Mouse (Mus musculus) MEL (cell line): ENCODE measurements around the gene Slc37a4. TPM values are rescaled to one million over a fixed set of nuclear protein-coding genes. Genes with fewer than 3 reads are reported as not detected.
"Not testable (repeated sequence)": the region's sequence is repeated elsewhere in the genome, so short reads cannot be mapped to it uniquely, and the experiment has no call there.

Source experiments
- DNase-seq: peaks from one replicate; pipeline ENCODE4 v3.0.0; 2011; ENCODE audit warnings: low read depth, low spot score
- H3K27ac ChIP-seq: 2 replicates; pipeline ENCODE4 v1.5.1; 2012; ENCODE audit warnings: low read depth, mild to moderate bottlenecking, control low read depth, low read length, moderate library complexity; ENCODE audit not compliant: control insufficient read depth
- H3K27me3 ChIP-seq, 2 experiments: fragments of 150-350 bp in 1 of 2; sonication (generic) in 1 of 2; 2 replicates each; pipeline ENCODE4 v1.6.1; 2012; ENCODE audit warnings: low read length in 2 of 2, mild to moderate bottlenecking in 2 of 2, improper control_type of control experiment in 1 of 2, moderate library complexity in 1 of 2; ENCODE audit not compliant: insufficient read depth in 2 of 2, control insufficient read depth in 1 of 2
- H3K36me3 ChIP-seq, 2 experiments: 2 replicates each; pipeline ENCODE4 v1.6.1; 2012 to 2014; ENCODE audit warnings: low read length in 2 of 2, improper control_type of control experiment in 1 of 2, inconsistent platforms in 1 of 2, mild to moderate bottlenecking in 1 of 2; ENCODE audit not compliant: insufficient read depth in 2 of 2, control insufficient read depth in 1 of 2
- H3K4me1 ChIP-seq, 2 experiments: fragments of 150-350 bp in 1 of 2; sonication (generic) in 1 of 2; 2 replicates each; pipeline ENCODE4 v1.6.1; 2012; ENCODE audit warnings: low read length in 2 of 2, improper control_type of control experiment in 1 of 2, mild to moderate bottlenecking in 1 of 2; ENCODE audit not compliant: insufficient read depth in 2 of 2, control insufficient read depth in 1 of 2
- H3K4me3 ChIP-seq, 2 experiments: fragments of 150-350 bp in 1 of 2; sonication (generic) in 1 of 2; 2 replicates each; pipeline ENCODE4 v1.5.1; 2012; ENCODE audit warnings: low read depth in 2 of 2, low read length in 2 of 2, mild to moderate bottlenecking in 2 of 2, moderate library complexity in 2 of 2, control low read depth in 1 of 2, improper control_type of control experiment in 1 of 2; ENCODE audit not compliant: control insufficient read depth in 1 of 2, insufficient read depth in 1 of 2
- H3K79me2 ChIP-seq: 2 replicates; pipeline ENCODE4 v1.6.1; 2012; ENCODE audit warnings: mild to moderate bottlenecking, low read length, moderate library complexity; ENCODE audit not compliant: control insufficient read depth, poor library complexity, insufficient read depth
- H3K9ac ChIP-seq: 2 replicates; pipeline ENCODE4 v1.6.1; 2012; ENCODE audit warnings: low read depth, mild to moderate bottlenecking, control low read depth, low read length, moderate library complexity; ENCODE audit not compliant: control insufficient read depth, poor library complexity, severe bottlenecking
- H3K9me3 ChIP-seq: fragments of 150-350 bp; sonication (generic); replicated peaks from 2 replicates; pipeline ENCODE4 v1.6.1; 2012; ENCODE audit warnings: mild to moderate bottlenecking, low read length, improper control_type of control experiment, moderate library complexity; ENCODE audit not compliant: insufficient read depth
- HCFC1 ChIP-seq: IDR thresholded peaks from 2 replicates; pipeline ENCODE4 v1.6.1; 2012; ENCODE audit warnings: low read depth, mild to moderate bottlenecking, inconsistent platforms, low read length, improper control_type of control experiment, moderate library complexity
- KAT2A ChIP-seq: conservative IDR thresholded peaks from 2 replicates; pipeline ENCODE4 v1.6.1; 2012; ENCODE audit warnings: low read depth, low read length, improper control_type of control experiment, inconsistent platforms
- MAX ChIP-seq: IDR thresholded peaks from 2 replicates; pipeline ENCODE4 v1.6.1; 2011; ENCODE audit warnings: low read length, improper control_type of control experiment
- MEF2A ChIP-seq: IDR thresholded peaks from 2 replicates; pipeline ENCODE4 v1.6.1; 2014; ENCODE audit warnings: low read depth, mild to moderate bottlenecking, inconsistent platforms, low read length, improper control_type of control experiment; ENCODE audit not compliant: poor library complexity, insufficient replicate concordance, severe bottlenecking; ENCODE audit errors: extremely low read depth
- MYC ChIP-seq: IDR thresholded peaks from 2 replicates; pipeline ENCODE4 v1.6.1; 2011; ENCODE audit warnings: low read depth, mild to moderate bottlenecking, low read length, improper control_type of control experiment, moderate library complexity
- NELFE ChIP-seq: IDR thresholded peaks from 2 replicates; pipeline ENCODE4 v1.6.1; 2011; ENCODE audit warnings: low read depth, low read length, improper control_type of control experiment
- POLR2A ChIP-seq, 2 experiments: IDR thresholded peaks; 2 replicates each; pipeline ENCODE4 v1.6.1; 2011 to 2012; ENCODE audit warnings: low read length in 2 of 2, mild to moderate bottlenecking in 2 of 2, control low read depth in 1 of 2, improper control_type of control experiment in 1 of 2, low read depth in 1 of 2, moderate library complexity in 1 of 2; ENCODE audit not compliant: control insufficient read depth in 1 of 2, insufficient read depth in 1 of 2, poor library complexity in 1 of 2
- SIN3A ChIP-seq: IDR thresholded peaks from 2 replicates; pipeline ENCODE4 v1.6.1; 2012; ENCODE audit warnings: low read length, improper control_type of control experiment, inconsistent platforms
- TBP ChIP-seq: IDR thresholded peaks from 2 replicates; pipeline ENCODE4 v1.8.0; 2011; ENCODE audit warnings: low read depth, low read length, improper control_type of control experiment
- USF1 ChIP-seq: IDR thresholded peaks from 2 replicates; pipeline ENCODE4 v1.6.1; 2014; ENCODE audit warnings: low read depth, mild to moderate bottlenecking, inconsistent platforms, low read length, improper control_type of control experiment, moderate library complexity
- ZC3H11A ChIP-seq: IDR thresholded peaks from 2 replicates; pipeline ENCODE4 v1.6.1; 2012; ENCODE audit warnings: low read depth, mild to moderate bottlenecking, inconsistent platforms, low read length, improper control_type of control experiment
- polyA plus RNA-seq, 2 experiments: library from polyadenylated mRNA; stranded (reverse) in 1 of 2; unstranded in 1 of 2; fragments of >175 nt in 1 of 2; fragments of >200 nt in 1 of 2; gene quantifications; 2 replicates each; pipeline versions ENCODE4 v1.2.1 to v1.2.4; 2012; ENCODE audit warnings: low replicate concordance in 2 of 2, low read depth in 1 of 2; ENCODE audit not compliant: insufficient read length in 2 of 2, insufficient read depth in 1 of 2, missing spikeins in 1 of 2
- total RNA-seq: library from RNA; depleted of rRNA; stranded (reverse); fragments of 300-350 nt; gene quantifications from 2 replicates; pipeline ENCODE4 v1.2.3, GENCODE M21; 2012

The Slc37a4 gene
- total and polyA plus RNA-seq, 3 experiments: 29.0 to 35.3 TPM; not detected in 1

GRCm38 (mm10) chr9:44406906-44407751 is 10.5 kb downstream of the Slc37a4 start, which contains the start of the genes Rps25 and Trappc4 (continued):
- TF ChIP-seq HCFC1: peak; percentile 90
- peak; percentile 74 to 86 for TF ChIP-seq POLR2A (IDR thresholded peaks at IDR 0.05; ENCODE audit: control insufficient read depth in 1 of 2, insufficient read depth in 1 of 2, low read depth in 1 of 2, low read length in 2 of 2, poor library complexity in 1 of 2)
- TF ChIP-seq, all 39 proteins: peak for 17

- Histone ChIP-seq H3K9me3 (no peaks in the 10 kb centered on the region), H3K4me3 (peak overlapping the region; percentile 90 to 92), H3K36me3 (peaks cover 13 to 44% of the 10 kb centered on the region in 2 experiments), H3K4me1 (peaks cover 0 to 33% of the 10 kb centered on the region in 2 experiments; a peak in 2 of 4 replicates), H3K27ac (peak overlapping the region; percentile 97), H3K79me2 (peaks cover 29% of the 10 kb centered on the region), H3K27me3 (no peaks in the 10 kb centered on the region), H3K9ac (peak overlapping the region; percentile 95)
- DNase-seq: no peak
- TF ChIP-seq POLR2A (IDR thresholded peaks at IDR 0.05; ENCODE audit: control insufficient read depth in 1 of 2, insufficient read depth in 1 of 2, low read depth in 1 of 2, low read length in 2 of 2, poor library complexity in 1 of 2): 0 out of 4 replicates have a peak, but pooled peaks of 1 of the 2 experiments have one; percentile 3
- TF ChIP-seq MEF2A: peak; percentile 5; the same call in 1 of the 2 replicates
- TF ChIP-seq MAX: peak; percentile 89; the same call in 1 of the 2 replicates
- TF ChIP-seq KAT2A: no peak
- peak; percentile 1; the same call in 1 of the 2 replicates for TF ChIP-seq TBP
- no peak for TF ChIP-seq ZC3H11A
- TF ChIP-seq MYC: peak; percentile 78; the same call in 1 of the 2 replicates
- no peak for TF ChIP-seq NELFE
- 0 out of 2 replicates have a peak, but pooled peaks have one; percentile 7 for TF ChIP-seq USF1
These were observed 11.1 kb downstream of the Slc37a4 start for GRCm38 (mm10) chr9:44407752-44408097.

GRCm38 (mm10) chr9:44408693-44409092 is 12.0 kb downstream of the Slc37a4 start:
- TF ChIP-seq SIN3A: 0 out of 2 replicates have a peak, but pooled peaks have one; percentile 34
- not testable (repeated sequence) for DNase-seq, H3K27me3 ChIP-seq, H3K9me3 ChIP-seq
- peak overlapping the region; percentile 90 to 92 for H3K4me3 ChIP-seq
- peak overlapping the region; percentile 97 for H3K27ac ChIP-seq
- H3K36me3 ChIP-seq: peaks cover 8 to 46% of the 10 kb centered on the region in 2 experiments
- H3K79me2 ChIP-seq: peaks cover 29% of the 10 kb centered on the region
- H3K4me1 ChIP-seq: peaks cover 0 to 37% of the 10 kb centered on the region in 2 experiments; a peak in 2 of 4 replicates
- peak overlapping the region; percentile 95 for H3K9ac ChIP-seq
